Mouse (Mus musculus): ENCODE results near the gene Chrna9. TPM values are rescaled to one million over a fixed set of nuclear protein-coding genes. Genes with fewer than 3 reads are reported as not detected.

Chrna9 gene
- not detected in 2 replicates for polyA plus RNA-seq (2012; rRNA removed)

GRCm38 (mm10) chr5:65934783-65935182 lies at the start of gene Chrna9:
Gene Chrna9 (plus strand): TSS chr5:65934921.
- no peak for DNase-seq (ENCODE audit: low read depth)
- TF ChIP-seq POLR2A (IDR thresholded peaks at IDR 0.05; ENCODE audit: borderline replicate concordance, extremely low read depth, insufficient read depth, insufficient read length, poor library complexity, severe bottlenecking) (no peak), CTCF (IDR thresholded peaks at IDR 0.05; ENCODE audit: borderline replicate concordance, extremely low read depth, insufficient read depth, insufficient read length) (no peak)

DNA sequence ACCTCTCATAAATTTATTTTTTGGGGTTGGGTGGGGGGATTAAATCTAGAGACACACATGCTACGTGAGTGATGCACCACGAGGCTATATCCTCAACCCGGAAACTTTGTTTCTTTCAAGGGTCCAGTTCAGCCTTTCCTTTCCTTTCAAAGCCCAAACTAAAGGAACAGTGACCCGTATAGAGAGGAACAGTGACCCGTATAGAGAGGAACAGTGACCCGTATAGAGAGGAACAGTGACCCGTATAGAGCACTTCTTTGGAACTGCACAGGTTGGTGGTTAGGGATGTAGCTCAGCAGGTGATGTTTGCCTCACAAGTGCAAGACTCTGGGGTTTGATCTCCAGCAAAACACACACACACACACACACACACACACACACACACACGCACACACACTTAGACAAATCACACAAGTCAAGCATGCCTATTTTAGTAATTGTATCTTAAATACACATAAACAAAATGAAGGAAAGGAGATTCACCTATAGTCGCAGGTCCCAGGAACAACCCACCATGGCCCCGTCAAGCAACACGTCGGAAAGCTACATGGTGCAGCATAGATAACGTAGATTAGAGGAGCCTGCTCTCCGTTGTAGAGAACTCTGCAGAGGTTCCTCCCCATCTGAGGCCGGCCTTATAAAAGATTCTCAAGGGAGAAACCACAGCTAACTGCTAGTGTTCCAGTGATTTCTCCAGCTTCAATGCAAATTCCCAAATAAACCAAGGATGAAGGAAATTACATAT lies 48.9 kb upstream of the Chrna9 start:
- DNase-seq (ENCODE audit: low read depth), result no peak
- TF ChIP-seq POLR2A (IDR thresholded peaks at IDR 0.05; ENCODE audit: borderline replicate concordance, extremely low read depth, insufficient read depth, insufficient read length, poor library complexity, severe bottlenecking), result no peak

- DNase-seq (ENCODE audit: low read depth), result no peak
- no peak for TF ChIP-seq POLR2A (IDR thresholded peaks at IDR 0.05; ENCODE audit: borderline replicate concordance, extremely low read depth, insufficient read depth, insufficient read length, poor library complexity, severe bottlenecking)
- TF ChIP-seq CTCF (IDR thresholded peaks at IDR 0.05; ENCODE audit: borderline replicate concordance, extremely low read depth, insufficient read depth, insufficient read length), result no peak
Observed at GRCm38 (mm10) chr5:65888102-65888501, 46.6 kb upstream of the Chrna9 start.

- TF ChIP-seq CTCF (IDR thresholded peaks at IDR 0.05; ENCODE audit: borderline replicate concordance, extremely low read depth, insufficient read depth, insufficient read length) (no peak), POLR2A (IDR thresholded peaks at IDR 0.05; ENCODE audit: borderline replicate concordance, extremely low read depth, insufficient read depth, insufficient read length, poor library complexity, severe bottlenecking) (no peak)
Observed at GRCm38 (mm10) chr5:65888998-65889397, 45.7 kb upstream of the Chrna9 start.

DNA sequence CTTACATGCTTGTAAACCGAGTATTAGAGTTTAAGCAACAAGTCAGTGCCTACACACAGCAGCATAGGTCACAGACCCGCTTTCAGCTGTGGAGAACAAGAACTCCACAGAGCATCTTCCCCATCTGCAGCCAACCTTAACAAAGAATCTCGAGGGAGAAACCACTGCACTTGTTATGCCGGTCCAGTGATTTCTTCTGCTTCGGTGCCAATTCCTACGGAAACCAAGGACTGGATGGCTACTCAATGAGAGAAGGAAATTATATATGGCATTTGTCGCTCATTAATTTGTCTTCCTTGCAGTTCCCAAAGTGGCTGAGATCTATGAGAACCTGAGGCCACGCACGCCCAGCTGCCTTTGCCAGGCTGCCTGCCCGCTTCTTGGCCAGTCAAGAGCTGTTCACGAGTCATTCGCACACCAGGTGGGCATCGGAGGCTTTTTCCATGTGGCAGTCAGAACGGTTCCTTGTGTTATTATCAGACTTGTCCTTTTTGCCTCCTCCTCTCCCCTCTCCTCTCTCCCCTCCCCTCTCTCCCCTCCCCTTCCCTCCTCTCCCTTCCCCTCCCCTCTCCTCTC lies 43.4 kb upstream of the Chrna9 start:
- peak; percentile 68 for DNase-seq (ENCODE audit: low read depth)

More at GRCm38 (mm10) chr5:65888998-65889397, 45.7 kb upstream of the Chrna9 start:
- no peak for DNase-seq (ENCODE audit: low read depth)

DNA sequence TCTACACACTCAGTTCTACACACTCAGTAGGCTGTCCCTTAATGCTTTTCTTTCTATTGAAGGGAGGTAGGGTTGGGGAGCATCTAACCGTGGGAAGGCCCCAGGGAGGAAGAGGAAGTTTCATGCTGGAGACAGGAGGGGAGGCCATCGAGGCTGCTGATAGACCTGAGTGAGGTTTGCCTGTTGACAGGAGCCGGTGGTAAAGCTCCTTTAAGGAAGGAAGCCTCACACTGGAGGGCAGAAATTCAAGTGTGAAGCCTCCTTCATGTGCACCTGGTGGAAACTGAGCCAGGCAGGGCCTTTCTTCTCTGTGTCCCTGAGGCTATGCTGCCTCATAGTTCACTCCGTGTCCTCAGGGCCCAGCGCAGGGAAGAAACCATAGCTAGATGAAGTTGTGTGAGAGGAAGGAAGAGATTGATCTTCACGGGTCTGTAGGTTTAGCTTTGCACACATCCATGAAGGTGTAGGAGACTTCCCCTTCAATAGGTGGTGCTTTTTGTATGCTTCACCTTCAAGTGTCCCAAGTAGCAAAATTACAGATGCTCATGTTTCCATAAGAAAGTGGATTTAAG lies 39.5 kb upstream of the Chrna9 start:
- DNase-seq (ENCODE audit: low read depth), result no peak
- TF ChIP-seq CTCF (IDR thresholded peaks at IDR 0.05; ENCODE audit: borderline replicate concordance, extremely low read depth, insufficient read depth, insufficient read length), result no peak
- TF ChIP-seq POLR2A (IDR thresholded peaks at IDR 0.05; ENCODE audit: borderline replicate concordance, extremely low read depth, insufficient read depth, insufficient read length, poor library complexity, severe bottlenecking), result no peak

More for the DNA sequence above, 43.4 kb upstream of the Chrna9 start:
- TF ChIP-seq POLR2A (IDR thresholded peaks at IDR 0.05; ENCODE audit: borderline replicate concordance, extremely low read depth, insufficient read depth, insufficient read length, poor library complexity, severe bottlenecking) (no peak), CTCF (IDR thresholded peaks at IDR 0.05; ENCODE audit: borderline replicate concordance, extremely low read depth, insufficient read depth, insufficient read length) (no peak)

GRCm38 (mm10) chr5:65895764-65896163 lies 39.0 kb upstream of the Chrna9 start:
- TF ChIP-seq CTCF (IDR thresholded peaks at IDR 0.05; ENCODE audit: borderline replicate concordance, extremely low read depth, insufficient read depth, insufficient read length), result no peak
- no peak for TF ChIP-seq POLR2A (IDR thresholded peaks at IDR 0.05; ENCODE audit: borderline replicate concordance, extremely low read depth, insufficient read depth, insufficient read length, poor library complexity, severe bottlenecking)
- no peak for DNase-seq (ENCODE audit: low read depth)

DNA sequence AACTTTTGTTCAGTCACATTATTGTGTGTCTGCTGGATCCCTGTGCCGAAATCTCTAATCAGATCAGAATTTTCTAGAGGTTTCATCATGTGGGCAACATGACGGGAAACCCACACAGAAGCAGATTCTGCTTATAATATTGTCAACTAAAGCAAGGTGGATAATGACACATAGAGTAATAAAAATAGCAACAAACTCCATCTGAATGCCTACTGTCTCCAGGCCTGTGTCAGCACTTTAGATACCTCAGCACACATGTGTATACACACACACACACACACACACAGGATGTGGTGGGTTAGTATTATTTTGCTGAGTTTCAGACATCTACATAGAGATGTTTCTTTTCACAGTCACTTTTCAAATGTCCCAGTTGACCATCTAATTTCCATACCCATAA lies 37.0 kb upstream of the Chrna9 start:
- no peak for DNase-seq (ENCODE audit: low read depth)
- TF ChIP-seq CTCF (IDR thresholded peaks at IDR 0.05; ENCODE audit: borderline replicate concordance, extremely low read depth, insufficient read depth, insufficient read length) (no peak), POLR2A (IDR thresholded peaks at IDR 0.05; ENCODE audit: borderline replicate concordance, extremely low read depth, insufficient read depth, insufficient read length, poor library complexity, severe bottlenecking) (no peak)

GRCm38 (mm10) chr5:65898683-65899082 lies 36.0 kb upstream of the Chrna9 start:
- no peak for DNase-seq (ENCODE audit: low read depth)
- TF ChIP-seq CTCF (IDR thresholded peaks at IDR 0.05; ENCODE audit: borderline replicate concordance, extremely low read depth, insufficient read depth, insufficient read length), result no peak
- TF ChIP-seq POLR2A (IDR thresholded peaks at IDR 0.05; ENCODE audit: borderline replicate concordance, extremely low read depth, insufficient read depth, insufficient read length, poor library complexity, severe bottlenecking), result no peak

GRCm38 (mm10) chr5:65900113-65900512 lies 34.6 kb upstream of the Chrna9 start:
- no peak for TF ChIP-seq POLR2A (IDR thresholded peaks at IDR 0.05; ENCODE audit: borderline replicate concordance, extremely low read depth, insufficient read depth, insufficient read length, poor library complexity, severe bottlenecking)
- TF ChIP-seq CTCF (IDR thresholded peaks at IDR 0.05; ENCODE audit: borderline replicate concordance, extremely low read depth, insufficient read depth, insufficient read length), result no peak
- no peak for DNase-seq (ENCODE audit: low read depth)

GRCm38 (mm10) chr5:65900862-65901265 lies 33.9 kb upstream of the Chrna9 start:
- peak; percentile 86 for DNase-seq (ENCODE audit: low read depth)
- TF ChIP-seq CTCF (IDR thresholded peaks at IDR 0.05; ENCODE audit: borderline replicate concordance, extremely low read depth, insufficient read depth, insufficient read length) (no peak), POLR2A (IDR thresholded peaks at IDR 0.05; ENCODE audit: borderline replicate concordance, extremely low read depth, insufficient read depth, insufficient read length, poor library complexity, severe bottlenecking) (no peak)
